Mouse (Mus musculus) WW6 (cell line): ENCODE data around the gene Pbx1.

Experiments
- DNase-seq: peaks from one replicate; pipeline ENCODE4 v3.0.0-alpha.2; 2013; ENCODE audit warnings: low read depth, low spot score

The Pbx1 gene

DNA sequence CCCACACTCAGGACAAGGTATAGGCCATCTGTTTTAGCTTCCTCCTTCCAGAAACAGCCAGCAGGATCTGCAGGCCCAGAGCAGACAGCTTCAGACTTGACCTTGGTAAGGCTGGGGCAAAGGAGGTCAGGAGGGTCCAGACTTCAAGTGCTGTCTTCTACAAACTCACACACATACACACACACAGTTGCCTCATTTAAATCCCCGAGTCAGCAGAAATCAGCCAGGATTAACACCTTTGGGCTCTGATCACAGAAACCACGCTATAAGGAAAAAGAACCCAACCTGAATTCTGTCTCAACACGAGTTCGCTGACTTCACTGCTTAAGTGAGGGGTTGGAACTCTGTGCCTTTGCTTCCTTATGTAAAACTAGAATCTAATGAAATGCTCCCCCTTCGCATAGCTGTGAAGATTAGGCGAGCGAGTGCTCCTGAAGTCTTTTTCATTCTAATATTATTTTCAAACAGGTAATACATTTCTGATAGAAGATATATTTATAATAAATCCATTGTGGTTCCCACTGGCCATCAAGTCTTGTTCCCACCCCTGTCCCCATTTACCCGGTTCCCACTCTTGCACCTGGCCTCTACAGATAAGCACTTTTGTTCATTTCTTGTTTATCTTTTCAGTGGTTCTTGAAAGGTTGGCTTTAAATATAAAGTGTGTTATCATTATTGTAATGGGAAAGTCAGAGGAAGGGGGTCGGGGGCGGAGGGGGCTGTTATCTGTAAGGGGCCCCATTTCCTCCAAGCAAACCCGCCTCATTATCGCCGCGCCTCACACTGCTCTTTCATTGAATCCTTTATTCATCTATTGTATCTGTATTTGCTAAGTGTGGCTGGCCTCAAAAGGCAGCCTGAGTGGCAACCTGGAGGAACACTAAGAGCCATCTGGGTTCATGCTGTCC is 124.5 kb downstream of the Pbx1 start:
- no peak for DNase-seq

DNA sequence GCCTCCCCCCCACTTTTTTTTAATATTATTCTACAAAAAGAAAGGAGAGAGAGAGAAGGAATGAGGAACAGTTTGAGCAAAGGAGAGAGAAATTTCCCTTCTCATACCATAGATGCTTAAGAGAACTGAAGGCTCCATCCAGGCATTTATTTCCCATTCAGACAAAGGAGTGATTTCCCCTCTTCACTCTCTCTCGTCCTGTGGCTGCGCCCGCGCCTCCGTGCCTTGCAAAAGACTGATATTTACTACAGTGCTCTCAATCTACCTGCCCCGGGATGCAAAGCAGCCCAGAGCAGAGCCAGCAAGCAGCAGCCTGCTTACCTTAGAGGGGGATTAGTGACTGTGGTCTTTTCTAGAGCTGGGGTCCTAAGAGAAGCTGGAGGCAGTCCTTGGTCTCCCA is 131.6 kb downstream of the Pbx1 start:
- DNase-seq: no peak

DNA sequence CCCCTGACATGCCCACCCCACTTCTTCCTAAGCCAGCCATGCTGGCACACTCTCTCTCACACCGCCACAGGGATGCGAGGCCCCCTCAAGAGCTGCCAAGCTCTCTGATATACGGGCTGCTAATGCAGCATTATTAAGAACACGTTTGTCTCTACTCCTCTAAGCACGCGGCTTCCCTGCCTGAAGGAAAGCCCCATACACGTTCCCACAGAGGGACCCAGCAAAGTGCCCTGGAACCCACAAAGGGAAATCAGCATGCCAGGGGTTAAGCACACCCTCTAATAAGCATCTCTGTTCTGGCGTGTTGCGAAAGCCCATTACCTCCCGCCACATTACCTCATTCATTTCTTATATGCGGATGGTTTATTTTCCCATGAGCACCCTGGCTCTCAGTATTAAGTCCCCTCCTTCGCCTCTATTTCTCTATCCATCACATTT is 132.1 kb downstream of the Pbx1 start:
- no peak for DNase-seq

DNA sequence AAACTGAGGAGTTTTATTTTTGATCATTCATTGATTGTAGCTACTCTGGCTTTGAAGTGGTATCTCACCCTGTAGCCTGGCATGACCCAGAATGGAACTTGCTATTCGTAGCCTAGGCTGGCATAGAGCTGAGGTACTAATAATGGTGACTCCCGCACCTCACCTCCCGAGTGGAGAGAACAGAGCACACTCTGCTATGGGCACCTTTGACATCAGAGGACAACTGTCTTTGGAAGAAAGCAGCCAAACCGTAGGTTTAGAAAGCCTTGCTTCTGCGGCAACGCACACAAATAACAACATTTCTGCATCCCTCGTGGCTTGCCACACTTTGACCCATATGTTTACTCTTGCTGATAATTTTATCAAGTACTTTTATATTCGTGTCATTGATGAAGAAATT is 132.9 kb downstream of the Pbx1 start:
- DNase-seq: no peak

DNA sequence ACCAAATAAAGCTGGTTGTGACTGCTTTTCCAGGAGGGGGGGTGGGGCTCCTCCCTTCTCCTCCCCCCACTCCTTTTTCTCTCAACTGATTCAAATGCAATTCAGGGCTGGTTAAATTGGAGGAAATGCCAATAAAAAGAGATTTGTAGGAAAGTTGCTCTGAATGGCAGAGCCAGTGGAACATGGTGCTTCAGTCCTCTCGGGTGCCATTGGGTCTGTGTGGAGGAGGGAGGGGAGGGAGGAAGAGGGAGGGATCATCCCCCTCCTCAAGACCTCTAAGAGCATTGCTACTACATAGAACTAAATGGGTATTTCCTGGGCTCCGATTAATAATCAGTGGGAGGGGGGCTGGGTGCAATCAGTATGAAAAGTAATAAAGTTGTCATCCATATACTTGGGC is 135.8 kb downstream of the Pbx1 start:
- DNase-seq: no peak

DNA sequence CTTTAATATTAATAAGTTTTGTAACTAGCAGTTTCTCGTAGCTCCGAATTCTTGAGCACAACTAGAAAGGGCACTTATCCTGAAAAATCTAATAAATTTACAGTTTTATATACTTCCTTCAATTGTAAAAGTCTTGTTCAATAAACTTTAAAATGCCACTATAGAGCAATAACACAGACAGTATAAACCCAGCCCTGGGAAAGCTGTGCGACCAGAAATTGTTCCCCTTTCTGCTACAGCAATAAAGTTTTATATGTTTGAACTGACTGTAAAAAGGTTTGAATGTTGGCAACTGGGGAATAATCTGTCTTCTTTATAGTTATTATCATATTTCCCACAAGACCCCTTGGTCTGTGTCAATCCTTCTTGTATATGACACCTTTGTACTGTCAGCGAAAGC is 136.3 kb downstream of the Pbx1 start:
- no peak for DNase-seq

DNA sequence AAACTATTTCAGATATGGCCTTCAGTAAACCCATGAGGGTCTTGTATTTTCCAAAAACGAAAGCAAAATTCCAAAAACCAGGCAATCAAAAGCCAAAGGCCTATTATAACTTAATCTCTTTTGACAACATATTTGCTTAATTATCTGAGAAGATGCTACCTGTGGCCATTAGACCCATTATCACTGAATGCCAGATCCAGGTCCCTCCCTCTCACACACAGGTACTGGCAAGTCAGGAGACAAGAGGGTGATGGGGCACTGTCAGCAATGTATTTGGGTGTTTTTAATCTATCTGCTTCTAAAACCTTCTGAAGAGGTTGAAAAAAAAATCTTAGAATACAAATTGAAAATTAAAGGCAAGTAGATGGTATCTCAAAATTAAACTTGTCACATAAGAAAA is 138.4 kb downstream of the Pbx1 start:
- DNase-seq: no peak

DNA sequence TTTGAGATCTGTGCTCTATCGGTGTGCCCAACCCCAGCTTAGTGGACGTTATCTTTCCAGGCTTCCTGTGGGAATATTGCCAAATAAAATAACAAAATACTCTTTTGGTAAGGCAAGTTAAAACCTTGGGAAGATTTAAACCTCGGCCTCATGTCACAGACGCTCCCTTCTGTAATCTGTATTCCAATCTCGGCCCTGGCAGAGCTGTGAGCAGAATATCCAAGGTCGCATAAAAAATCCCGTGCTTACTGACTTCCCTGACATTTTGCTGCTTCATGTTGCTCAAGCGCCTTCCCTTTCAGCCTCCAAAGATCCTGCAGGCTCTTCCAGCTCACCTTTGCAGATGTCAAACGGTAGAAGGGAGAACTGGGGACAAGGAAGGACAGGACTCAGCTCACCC is 140.0 kb downstream of the Pbx1 start:
- DNase-seq: no peak

DNA sequence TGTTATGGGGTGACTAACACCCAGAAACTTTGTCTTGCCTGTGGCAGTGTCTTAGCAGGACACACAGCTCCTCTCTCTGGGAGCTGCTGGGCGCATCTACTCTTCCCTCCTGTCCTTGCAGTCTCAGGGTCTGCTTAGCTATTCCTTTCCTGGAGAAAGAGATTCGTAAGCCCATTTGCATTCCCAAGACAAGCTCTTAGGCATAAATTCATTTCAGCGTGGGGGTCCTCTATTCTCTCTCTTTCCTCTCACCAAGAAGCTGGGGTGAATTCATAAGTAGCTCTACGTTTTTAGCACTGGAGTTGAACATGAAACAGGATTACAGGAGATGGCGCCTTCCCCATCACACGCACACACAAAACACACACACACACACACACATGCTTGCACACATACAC is 140.4 kb downstream of the Pbx1 start:
- no peak for DNase-seq

DNA sequence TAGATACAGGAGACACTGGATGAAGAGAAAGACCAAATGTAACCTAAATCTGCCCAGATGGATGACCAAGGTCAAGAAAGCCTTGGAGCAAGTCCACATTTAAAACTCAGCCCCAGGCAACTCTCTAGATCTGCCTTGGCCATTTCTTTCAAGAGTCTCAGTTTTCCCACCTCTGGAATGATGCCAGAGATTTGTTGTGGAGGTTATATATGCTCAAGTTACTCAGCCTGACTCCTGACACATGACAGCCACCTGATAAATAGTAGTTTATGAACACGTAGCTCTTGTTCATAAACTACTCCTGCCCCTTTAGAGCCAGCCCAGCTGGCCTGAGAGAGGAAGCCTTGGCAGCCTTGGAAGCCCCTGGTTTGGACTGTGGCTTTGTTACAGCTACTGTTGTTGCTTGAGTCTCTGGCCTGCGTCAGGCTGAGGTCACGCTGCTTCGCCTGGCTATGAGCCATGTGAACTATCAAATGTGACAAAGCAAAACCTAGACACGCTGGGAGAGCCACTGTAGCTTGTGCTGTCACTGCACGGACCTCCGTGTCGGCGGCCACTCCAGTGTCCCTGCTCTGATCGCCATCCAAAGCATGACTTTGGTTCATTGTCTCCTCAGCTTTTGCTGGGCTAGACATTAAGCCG is 140.9 kb downstream of the Pbx1 start:
- no peak for DNase-seq

DNA sequence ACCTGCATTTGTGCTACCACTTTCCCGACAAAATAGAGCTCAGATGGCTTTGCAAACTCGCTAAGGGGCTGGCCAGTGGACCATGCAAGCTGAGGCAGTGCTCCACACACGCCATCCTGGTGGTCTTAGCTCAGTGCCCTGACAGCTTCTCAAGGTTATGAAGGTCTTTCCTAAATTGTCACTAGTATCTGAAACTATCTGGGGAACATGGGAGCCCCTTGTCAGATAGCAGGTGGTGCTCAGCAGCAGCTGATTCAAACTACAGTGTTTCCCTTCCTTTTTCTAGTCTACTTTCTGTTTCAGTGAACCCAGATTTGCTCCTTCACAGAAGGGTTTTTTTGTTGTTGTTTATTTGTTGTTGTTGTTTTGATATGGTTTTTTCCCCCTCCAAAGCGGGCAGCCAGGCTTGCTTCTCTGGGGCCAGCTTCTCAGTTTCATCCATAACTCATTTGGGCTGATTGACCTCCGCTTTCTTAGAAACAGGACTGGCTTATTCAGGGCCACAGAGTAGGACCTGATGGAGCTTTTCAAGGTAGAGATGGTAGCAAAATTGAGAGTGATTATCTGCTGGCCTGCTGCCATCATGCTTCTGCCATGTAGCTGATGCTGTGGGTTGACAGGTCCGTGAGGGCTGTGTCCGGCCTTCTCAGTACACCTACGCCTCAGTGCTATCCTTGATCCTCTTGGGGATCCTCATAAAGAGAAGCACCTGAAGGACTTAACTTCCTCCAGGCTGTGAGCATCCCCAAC is 141.7 kb downstream of the Pbx1 start:
- DNase-seq: no peak

DNA sequence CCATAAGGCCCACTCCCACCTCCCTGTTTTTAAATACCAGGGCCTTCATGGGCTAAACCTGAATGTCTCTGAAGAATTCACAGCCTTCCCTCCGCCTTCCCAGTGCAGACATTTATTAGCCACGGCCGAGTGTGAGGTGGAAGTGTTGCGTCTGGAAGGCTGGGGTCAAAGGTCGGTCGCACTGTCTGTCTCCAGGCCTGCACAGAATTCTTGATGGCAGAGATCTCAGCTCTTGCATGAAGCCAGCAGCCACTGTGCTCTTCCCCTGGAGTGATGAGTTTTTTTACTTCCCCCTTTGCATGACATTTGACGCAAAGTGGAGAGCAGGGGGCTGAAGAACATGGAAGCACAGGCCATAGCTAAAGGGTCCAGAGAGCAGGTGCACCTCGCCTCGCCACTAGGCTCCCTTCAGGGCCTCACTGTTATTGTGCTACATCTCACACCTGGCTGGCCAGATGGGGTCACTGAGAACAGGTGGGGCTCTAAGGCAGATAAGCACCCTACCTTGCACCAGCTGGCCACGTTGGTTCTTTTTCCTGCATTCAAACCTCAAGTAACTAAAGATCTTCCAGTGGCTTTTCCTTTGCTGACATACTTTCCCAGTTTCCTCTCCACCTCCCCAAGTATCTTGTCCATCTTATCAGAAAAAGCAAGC is 143.1 kb downstream of the Pbx1 start:
- no peak for DNase-seq

DNA sequence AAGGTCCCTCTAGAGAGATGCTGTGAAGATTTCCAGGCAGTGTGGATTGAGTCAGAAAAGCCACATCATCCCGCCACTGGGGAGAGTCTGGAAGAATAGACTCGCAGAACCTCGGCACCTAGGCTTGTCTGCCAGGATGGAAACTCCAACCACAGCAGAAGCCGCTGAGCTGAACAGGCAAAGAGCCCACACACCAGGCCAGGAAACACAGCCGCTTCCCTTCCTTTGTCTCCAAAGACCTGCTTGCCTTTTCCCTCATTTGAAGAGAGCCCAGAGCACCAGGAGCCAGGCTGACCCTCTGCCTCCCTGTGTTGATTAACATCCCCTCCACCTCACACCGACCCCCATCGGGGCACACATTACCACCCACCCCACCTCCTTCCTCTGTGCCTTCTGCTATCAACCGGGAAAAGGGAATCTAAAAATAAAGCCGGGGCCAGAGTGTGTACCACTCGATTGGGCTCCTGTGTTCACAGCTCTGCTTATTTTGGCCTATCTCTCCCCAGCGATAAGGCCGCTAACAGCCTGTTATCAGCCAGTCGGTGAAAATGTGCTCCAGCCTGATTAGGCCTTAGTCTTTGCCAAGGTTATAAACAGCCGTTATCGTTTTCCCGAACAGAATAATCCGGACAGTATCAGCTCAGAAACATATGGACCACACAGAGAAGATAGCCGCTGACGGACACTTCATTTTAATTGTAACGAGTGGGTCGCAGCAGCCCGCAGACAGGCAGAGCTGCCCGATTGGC is 144.1 kb downstream of the Pbx1 start:
- no peak for DNase-seq

DNA sequence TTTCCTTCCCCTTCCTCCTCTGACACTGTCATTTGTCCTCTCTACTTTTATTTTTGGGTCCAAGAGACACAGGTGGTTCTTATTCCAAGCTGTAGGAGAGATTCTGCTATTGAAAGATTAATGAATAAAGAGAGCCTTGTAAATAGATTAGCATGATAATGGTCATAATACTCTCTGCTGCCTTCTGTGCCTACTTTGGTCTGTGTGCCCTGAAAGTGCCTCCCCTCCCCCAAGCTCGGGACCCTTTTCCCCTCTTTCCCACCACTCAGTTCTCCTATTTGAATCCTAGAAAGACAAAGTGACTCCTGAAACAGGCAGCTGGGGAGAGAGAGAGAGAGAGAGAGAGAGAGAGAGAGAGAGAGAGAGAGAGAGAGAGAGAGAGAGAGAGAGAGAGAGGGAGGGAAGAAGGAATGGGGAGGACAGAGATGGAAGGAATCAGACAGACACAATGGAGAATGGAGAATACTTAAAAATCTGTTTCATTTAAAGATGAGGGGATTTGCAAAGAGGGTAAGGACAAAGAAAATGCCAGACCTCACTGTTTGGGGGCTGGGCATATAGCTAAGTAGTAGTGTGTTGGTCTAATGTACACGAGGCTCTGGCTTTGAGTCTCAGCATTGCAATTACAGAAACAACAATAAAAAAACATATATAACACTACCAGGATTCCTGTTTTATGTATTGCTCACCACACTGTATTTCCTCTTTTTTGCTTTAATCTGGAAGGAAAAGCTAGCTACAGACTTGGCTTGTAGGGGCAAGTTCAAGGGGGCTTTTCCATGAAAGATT is 145.0 kb downstream of the Pbx1 start:
- no peak for DNase-seq

DNA sequence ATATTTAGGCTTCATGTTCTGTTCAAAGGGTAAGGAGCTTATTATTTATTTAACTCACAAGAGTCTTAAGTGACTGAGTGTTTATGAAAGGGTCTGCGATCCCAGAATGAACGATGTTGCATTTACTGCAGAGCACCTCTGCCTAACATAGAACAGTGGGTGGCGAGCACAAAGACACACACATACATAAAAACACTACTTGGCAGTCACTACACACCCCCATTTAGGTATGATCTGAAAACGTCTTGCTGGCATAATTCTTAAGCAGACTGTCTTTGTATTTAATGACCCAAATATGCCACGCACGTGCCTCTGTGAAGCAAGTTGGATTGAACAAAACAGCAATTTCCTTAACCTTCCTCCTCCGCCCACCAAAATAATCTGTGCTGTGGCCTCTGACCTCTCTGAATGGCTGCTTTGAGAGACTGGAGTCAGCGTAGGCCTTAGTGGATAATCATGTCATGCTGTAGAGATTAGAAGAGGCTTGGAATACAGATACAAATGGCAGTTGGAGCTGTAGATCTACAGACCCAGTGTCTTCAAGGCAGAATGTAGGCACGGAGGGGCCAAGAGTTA is 147.4 kb downstream of the Pbx1 start:
- no peak for DNase-seq

DNA sequence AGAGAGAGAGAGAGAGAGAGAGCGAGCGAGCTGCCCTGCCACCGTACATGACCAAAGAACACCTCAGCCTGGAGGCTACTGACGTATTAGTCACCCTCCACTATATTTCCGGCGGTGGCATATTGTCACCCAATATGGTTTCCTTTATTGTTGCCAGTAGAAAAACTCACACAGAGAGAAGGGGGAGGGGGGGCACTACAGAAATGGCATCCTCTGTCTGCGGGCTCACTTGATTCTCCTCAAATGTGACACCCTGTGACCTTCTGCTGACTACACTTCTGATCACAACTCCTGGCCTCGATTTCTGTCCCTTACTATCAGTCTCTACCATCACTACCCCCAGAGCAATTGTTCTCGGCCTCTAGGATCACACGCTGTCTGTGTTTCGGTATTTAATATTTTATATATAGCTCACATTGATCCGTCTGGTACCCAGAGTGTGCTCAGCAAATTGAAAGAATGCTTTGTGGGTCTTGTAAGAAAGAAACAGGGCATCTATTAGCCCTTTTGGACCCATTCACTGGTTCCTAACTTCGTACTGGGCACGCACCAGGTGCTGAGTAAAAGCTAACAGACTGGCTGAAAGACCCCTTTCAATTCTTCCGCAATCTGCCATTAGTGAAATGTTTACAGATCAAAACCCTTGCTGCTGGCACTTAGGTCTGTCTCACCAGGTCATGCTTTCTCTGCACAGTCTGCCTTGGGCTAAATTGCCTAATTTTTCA is 148.1 kb downstream of the Pbx1 start:
- no peak for DNase-seq

DNA sequence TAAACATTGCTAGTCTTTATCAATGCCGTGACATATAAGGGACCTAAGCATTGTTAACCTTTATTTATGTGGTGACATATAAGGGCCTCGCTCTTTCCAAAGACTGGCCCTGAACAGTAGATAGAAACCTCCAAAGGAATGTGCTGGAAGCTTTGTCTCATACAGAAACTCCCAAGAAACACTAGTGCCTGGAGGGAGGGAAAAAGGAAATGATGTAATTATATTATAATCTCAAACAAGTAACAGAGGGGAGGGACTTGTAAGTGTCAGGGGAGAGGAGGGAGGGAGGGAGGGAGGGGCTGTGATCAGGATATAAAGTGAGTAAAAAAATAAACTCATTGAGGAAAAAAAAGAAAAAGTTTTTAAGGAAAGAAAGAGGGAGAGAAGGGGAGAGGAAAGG is 148.6 kb downstream of the Pbx1 start:
- no peak for DNase-seq

DNA sequence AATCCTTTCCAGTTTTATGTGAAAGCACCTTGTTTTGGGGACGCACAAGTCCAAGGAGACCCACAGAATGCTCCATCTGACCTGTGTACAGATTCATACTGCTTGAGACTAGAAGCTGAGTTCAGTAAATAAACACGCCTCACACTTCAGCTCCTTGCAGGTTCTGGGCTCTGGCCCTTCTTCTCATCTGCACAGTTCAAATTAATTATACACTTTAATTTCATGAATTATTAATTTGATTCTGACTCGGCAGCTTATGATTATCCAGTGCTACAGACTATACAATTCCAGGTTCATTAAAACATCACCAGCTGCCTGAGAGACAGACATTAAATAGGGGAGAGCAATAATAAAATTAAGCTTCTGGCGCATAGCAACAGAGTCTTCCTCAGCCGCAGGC is 156.4 kb downstream of the Pbx1 start:
- DNase-seq: no peak

DNA sequence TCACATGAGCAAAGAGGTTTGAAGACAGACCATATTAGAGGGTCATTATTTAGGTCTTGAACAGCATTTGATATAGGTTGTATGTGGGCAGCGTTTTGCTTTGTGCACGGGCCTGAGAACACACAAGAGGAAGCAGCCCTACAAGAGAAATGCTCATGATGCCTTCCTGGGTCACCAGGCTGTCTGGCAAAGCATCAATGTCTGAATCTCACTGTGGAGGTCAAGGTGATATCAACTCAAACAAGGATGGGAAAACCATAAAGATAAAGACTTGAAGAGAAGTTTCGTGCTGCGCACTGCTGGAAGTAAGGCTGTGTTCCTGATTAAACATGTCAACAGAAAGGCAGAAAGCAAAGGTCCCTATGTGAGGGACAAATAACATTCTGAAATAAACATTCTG is 157.8 kb downstream of the Pbx1 start:
- DNase-seq: no peak
